Mouse (Mus musculus) spleen, adult 2 months (tissue): ENCODE results near the gene Ap1s2. TPM values are rescaled to one million over a fixed set of nuclear protein-coding genes. Genes with fewer than 3 reads are reported as not detected.

ENCODE experiments used
- DNase-seq, 2 experiments: peaks; one replicate each; pipeline versions ENCODE4 v3.0.0 to v3.0.0-alpha.2; 2012 to 2021; ENCODE audit warnings: low spot score in 2 of 2, low read depth in 1 of 2
- H3K27ac ChIP-seq: fragments of 200-500 bp; 2 replicates; pipeline ENCODE4 v1.5.1; 2012; ENCODE audit warnings: low read length, inconsistent platforms; ENCODE audit not compliant: insufficient read depth
- H3K27me3 ChIP-seq: fragments of 200-500 bp; 2 replicates; pipeline ENCODE4 v1.6.1; 2012; ENCODE audit warnings: mild to moderate bottlenecking, moderate library complexity, low read length, inconsistent platforms; ENCODE audit not compliant: control insufficient read depth, insufficient read depth
- H3K36me3 ChIP-seq: fragments of 200-500 bp; 2 replicates; pipeline ENCODE4 v1.6.1; 2012; ENCODE audit warnings: mild to moderate bottlenecking, low read length, inconsistent platforms; ENCODE audit not compliant: control insufficient read depth, insufficient read depth
- H3K4me1 ChIP-seq: fragments of 200-500 bp; 2 replicates; pipeline ENCODE4 v1.6.1; 2011; ENCODE audit warnings: inconsistent platforms; ENCODE audit not compliant: control insufficient read depth, insufficient read depth, insufficient read length
- H3K4me3 ChIP-seq: fragments of 200-500 bp; 2 replicates; pipeline ENCODE4 v1.5.1; 2011; ENCODE audit warnings: mild to moderate bottlenecking, inconsistent platforms; ENCODE audit not compliant: insufficient read depth, insufficient read length; ENCODE audit errors: extremely low read depth
- CTCF ChIP-seq: fragments of 200-500 bp; IDR thresholded peaks from 2 replicates; pipeline ENCODE4 v1.5.1; 2011; ENCODE audit warnings: mild to moderate bottlenecking, inconsistent platforms; ENCODE audit not compliant: insufficient read depth, insufficient read length, insufficient replicate concordance; ENCODE audit errors: extremely low read depth
- POLR2A ChIP-seq: fragments of 200-500 bp; IDR thresholded peaks from 2 replicates; pipeline ENCODE4 v1.6.1; 2011; ENCODE audit warnings: low read depth, low read length, inconsistent platforms
- WGBS: fragments of 180-500 bp; shearing (Covaris S2); methylation state at CpG from one replicate; pipeline ENCODE4 v1.1.7; 2018; 5-methylcytosine and 5-hydroxymethylcytosine counted together
- polyA plus RNA-seq: library from polyadenylated mRNA; depleted of rRNA; stranded (reverse); fragments of >200 nt; gene quantifications from 2 replicates; pipeline ENCODE4 v1.2.3, GENCODE M21; 2012; rRNA removed

Ap1s2 gene
- polyA plus RNA-seq, 1 experiment: 3.1 TPM

- Histone ChIP-seq H3K27ac (peak overlapping the region; percentile 100), H3K27me3 (no peaks in the 10 kb centered on the region), H3K4me1 (no peaks in the 10 kb centered on the region), H3K4me3 (peak overlapping the region; percentile 94), H3K36me3 (peaks cover 5% of the 10 kb centered on the region; the same call in 1 of the 2 replicates)
- TF ChIP-seq POLR2A: no peak
- peak; percentile 57 to 69 for DNase-seq
- 30% methylated on average over 65 of the region's 67 CpGs for WGBS
Observed at GRCm38 (mm10) chrX:163957803-163958466, 49.1 kb downstream of the Ap1s2 start.

DNA sequence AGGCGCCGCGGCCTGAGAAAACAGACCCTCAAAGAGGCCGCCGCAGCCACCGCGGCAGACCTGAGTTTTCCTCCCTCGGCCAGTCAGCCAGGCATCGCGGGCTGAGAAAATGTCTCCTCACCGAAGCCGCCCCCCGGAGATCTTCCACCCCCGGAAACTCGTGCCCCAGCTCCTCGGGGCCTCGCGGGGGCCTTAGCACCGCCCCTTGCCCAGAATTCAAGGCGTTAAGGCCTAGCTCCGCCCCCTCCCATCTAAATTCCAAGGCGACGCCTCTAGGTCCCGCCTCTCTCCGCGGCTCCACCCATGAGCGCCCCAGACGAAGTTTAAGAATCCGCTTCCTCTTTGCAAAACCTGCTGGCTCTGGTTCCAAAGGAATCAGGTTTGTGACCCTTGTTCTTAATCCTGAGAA lies 49.7 kb downstream of the Ap1s2 start, which contains the start of gene Zrsr2:
Zrsr2 (minus strand) TSS at position 195 of the 409 bp plus-strand sequence.
- Histone ChIP-seq H3K4me3 (peak within 1 kb of the TSS; percentile 94), H3K27ac (peak within 1 kb of the TSS; percentile 100), H3K36me3 (peaks cover 5% of the 10 kb centered on the region; the same call in 1 of the 2 replicates), H3K27me3 (no peaks in the 10 kb centered on the region), H3K4me1 (no peaks in the 10 kb centered on the region)
- DNase-seq: peak; percentile 84 to 86
- TF ChIP-seq POLR2A: no peak; the same call in 1 of the 2 replicates
- TF ChIP-seq CTCF: no peak
- WGBS: 22% methylated on average over 29 of the region's 29 CpGs

GRCm38 (mm10) chrX:163981092-163981491 lies 72.3 kb downstream of the Ap1s2 start:
- no peaks in the 10 kb centered on the region for H3K36me3 ChIP-seq
- no peak overlapping the region for H3K27ac ChIP-seq
- DNase-seq: no peak
- H3K4me1 ChIP-seq: no peaks in the 10 kb centered on the region
- TF ChIP-seq POLR2A (no peak), CTCF (no peak)
- no peak overlapping the region for H3K4me3 ChIP-seq
- WGBS: 96% methylated on average over 1 of the region's 1 CpGs
- H3K27me3 ChIP-seq: no peaks in the 10 kb centered on the region

GRCm38 (mm10) chrX:163981500-163981899 lies 72.7 kb downstream of the Ap1s2 start:
- TF ChIP-seq CTCF: no peak
- Histone ChIP-seq H3K4me3 (no peak overlapping the region), H3K27ac (no peak overlapping the region), H3K27me3 (no peaks in the 10 kb centered on the region), H3K36me3 (no peaks in the 10 kb centered on the region), H3K4me1 (no peaks in the 10 kb centered on the region)
- no peak for DNase-seq
- 53% methylated on average over 4 of the region's 4 CpGs for WGBS

GRCm38 (mm10) chrX:163982129-163982528 lies 73.3 kb downstream of the Ap1s2 start:
- TF ChIP-seq POLR2A (no peak), CTCF (no peak)
- WGBS: 88% methylated on average over 6 of the region's 6 CpGs
- no peaks in the 10 kb centered on the region for H3K4me1 ChIP-seq
- no peaks in the 10 kb centered on the region for H3K27me3 ChIP-seq
- H3K4me3 ChIP-seq: no peak overlapping the region
- H3K27ac ChIP-seq: no peak overlapping the region
- DNase-seq: no peak
- H3K36me3 ChIP-seq: no peaks in the 10 kb centered on the region

Other genes starting within 250 kb of the Ap1s2 start
- gene Rnf138rt1, start 147.7 kb upstream of the Ap1s2 start, polyA plus RNA-seq: not detected in 2 replicates
- 9.0 and 11.8 TPM in 2 replicates for gene Zrsr2, start 49.6 kb downstream of the Ap1s2 start, polyA plus RNA-seq
- 0.43 TPM in 2 replicates for gene Car5b, start 119.0 kb downstream of the Ap1s2 start, polyA plus RNA-seq
- 5.6 and 5.8 TPM in 2 replicates for gene Siah1b, start 167.5 kb downstream of the Ap1s2 start, polyA plus RNA-seq
- not detected in 2 replicates for gene Cltrn, start 179.8 kb downstream of the Ap1s2 start, polyA plus RNA-seq
- gene Ace2, start 230.3 kb downstream of the Ap1s2 start, polyA plus RNA-seq: not detected in 2 replicates